Mouse (Mus musculus) gonadal fat pad, adult 2 months (tissue): ENCODE measurements around the gene Rab23. TPM values are rescaled to one million over a fixed set of nuclear protein-coding genes. Genes with fewer than 3 reads are reported as not detected.

Source experiments
- DNase-seq: peaks from one replicate; pipeline ENCODE4 v3.0.0-alpha.2; 2012; ENCODE audit warnings: low read depth
- polyA plus RNA-seq: library from polyadenylated mRNA; depleted of rRNA; stranded (reverse); fragments of >200 nt; gene quantifications from 2 replicates; pipeline ENCODE4 v1.2.3, GENCODE M21; 2012; rRNA removed

Gene Rab23
- polyA plus RNA-seq, 1 experiment, result 9.3 TPM

- no peak for DNase-seq
These were observed 48.6 kb downstream of the Rab23 start for GRCm38 (mm10) chr1:33768091-33768787.

DNA sequence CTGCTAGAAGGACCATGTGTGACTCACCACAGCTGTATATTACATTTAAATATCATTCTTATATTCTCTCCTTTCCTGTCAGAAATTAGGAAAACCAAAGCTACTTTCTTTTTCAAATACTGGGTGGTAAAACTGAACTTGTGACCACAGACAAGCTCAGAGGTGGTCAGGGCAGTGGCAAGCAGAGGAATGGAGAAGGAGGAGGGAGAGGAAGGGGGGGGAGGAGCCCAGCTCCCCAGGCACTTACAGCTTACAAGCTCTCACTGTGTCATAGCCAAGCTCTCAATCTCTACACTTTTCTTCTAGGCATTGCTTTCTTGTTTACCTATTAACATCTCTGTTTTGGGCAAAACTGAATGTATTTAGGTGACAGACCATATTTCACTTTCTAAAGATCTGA lies 49.1 kb downstream of the Rab23 start:
- no peak for DNase-seq

DNA sequence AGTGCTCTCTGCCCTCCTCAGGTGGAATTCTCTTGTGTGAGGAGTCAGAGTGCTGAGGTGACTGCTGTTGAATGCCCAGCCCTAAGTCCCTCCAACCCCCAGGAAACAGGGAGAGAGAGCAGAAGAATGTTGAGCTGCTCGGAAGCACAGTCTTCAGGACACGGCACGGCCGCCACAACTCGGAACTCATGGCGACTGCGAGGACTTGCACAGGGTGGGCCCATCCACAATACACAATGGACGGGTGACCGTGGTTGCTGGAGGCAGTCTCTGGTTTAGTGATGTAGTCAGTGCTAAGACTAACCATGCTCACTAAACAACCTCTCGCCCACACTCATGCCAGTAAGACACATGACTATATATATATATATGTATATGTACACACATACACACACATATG lies 51.9 kb downstream of the Rab23 start:
- DNase-seq, result no peak

DNA sequence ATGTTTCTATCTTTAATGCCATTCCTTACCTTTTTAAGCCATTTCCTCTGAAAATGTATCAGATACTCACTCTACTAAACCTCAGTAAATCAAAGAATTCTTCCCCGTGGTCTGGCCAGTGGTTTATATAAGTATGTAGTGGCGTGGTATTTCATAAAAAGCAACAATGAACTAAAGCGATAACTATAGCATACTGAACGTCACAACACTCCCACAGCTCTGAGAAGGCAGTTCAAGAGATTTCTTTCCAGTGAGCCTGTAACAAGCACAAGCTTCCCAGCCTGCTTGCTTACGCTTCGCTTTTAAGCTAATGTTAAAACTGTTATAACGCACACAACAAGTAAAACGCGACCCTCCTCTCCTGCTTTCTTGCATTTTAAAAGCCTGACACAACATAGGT lies 52.4 kb downstream of the Rab23 start:
- DNase-seq, result no peak

- no peak for DNase-seq
These were observed 56.5 kb downstream of the Rab23 start for GRCm38 (mm10) chr1:33776175-33776611.

- DNase-seq, result no peak
These were observed 64.9 kb downstream of the Rab23 start for GRCm38 (mm10) chr1:33784561-33784960.

DNA sequence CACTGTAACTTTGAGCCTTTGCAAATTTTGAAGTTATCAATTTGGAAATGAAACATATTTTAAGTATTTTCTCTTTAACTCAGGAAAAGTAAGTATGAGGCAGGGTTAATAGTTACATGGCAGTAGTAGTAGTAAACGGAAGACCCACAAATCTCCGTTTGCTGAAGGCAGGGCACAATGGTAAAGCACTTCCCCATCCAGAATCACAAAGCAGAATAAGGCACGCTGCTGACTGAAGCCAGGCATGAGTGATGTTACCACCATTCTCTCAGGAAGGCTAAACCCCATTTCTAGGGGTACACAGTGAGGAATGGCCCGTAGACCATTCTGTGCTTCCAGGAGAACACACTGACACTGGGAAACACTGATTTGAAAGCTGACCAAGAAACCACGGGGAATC lies 68.4 kb downstream of the Rab23 start:
- no peak for DNase-seq

DNA sequence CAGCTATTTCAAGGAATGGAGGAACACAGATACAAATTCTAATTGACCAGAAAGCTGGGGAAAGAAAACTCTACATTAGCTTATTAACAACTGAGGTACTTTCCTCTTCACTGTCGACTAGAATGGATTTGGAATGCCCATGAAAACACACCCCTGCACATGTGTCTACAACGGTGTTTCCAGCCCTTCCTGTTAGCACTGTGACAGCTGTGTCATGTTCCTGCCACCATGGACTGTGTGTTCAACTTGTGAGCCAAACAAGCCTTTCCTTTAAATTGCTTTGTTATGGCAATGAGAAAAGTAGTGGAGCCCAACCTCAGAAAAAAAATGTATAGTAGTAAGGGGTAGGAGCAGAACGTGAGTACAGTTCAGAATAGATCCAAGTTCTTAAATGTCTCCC lies 68.8 kb downstream of the Rab23 start:
- no peak for DNase-seq

Other genes with a start within 250 kb of the Rab23 start
- gene Prim2, start 50.1 kb upstream of the Rab23 start, polyA plus RNA-seq, result 3.5 and 4.7 TPM in 2 replicates
- 36.4 and 41.2 TPM in 2 replicates for gene Bag2, start 37.9 kb downstream of the Rab23 start, polyA plus RNA-seq
- 5.7 and 6.4 TPM in 2 replicates for gene Zfp451, start 94.7 kb downstream of the Rab23 start, polyA plus RNA-seq
- gene Bend6, start 187.9 kb downstream of the Rab23 start, polyA plus RNA-seq, result 0.18 and 0.47 TPM in 2 replicates
- gene Dst, start 188.3 kb downstream of the Rab23 start, polyA plus RNA-seq, result 43.0 and 44.7 TPM in 2 replicates